Mouse (Mus musculus) adipocyte (in vitro differentiated cells): ENCODE data around the gene F3.
"Not testable (repeated sequence)": the region's sequence is repeated elsewhere in the genome, so short reads cannot be mapped to it uniquely, and the experiment has no call there.

Experiments used
- DNase-seq: peaks from one replicate; pipeline ENCODE4 v3.0.0-alpha.2; 2016; ENCODE audit warnings: low spot score

The F3 gene

DNA sequence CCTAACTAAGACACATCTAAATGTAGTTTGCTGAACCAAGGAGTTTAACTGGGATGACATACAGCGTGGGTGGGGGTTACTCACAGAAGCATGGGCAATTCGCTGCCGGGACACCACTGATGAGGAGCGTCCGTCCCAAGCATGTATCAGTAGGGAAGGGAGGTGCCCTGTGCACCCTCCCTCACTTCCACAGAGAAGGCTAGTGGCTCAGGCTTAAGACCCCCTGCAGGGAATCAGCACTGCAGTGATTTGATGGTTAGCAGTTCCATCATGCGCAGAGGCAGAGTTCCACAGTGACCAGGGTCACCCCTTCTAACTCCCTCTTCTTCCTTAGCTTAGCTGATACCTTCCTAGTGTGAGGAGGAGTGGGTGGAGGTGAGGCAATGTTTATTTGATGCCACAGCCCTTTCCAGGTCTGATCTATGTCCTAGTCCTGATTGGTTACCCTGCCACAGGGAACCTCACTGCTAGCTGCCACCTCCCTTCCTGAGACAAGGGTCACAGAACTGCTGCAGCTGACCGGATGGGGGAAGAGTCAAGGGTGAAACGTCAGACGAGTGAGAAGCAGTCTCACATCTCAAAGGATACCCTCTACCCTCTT lies 15.5 kb downstream of the F3 start:
- DNase-seq: peak; percentile 2

- peak; percentile 1 for DNase-seq
Observed at GRCm38 (mm10) chr3:121739489-121740213, 16.3 kb downstream of the F3 start.

DNA sequence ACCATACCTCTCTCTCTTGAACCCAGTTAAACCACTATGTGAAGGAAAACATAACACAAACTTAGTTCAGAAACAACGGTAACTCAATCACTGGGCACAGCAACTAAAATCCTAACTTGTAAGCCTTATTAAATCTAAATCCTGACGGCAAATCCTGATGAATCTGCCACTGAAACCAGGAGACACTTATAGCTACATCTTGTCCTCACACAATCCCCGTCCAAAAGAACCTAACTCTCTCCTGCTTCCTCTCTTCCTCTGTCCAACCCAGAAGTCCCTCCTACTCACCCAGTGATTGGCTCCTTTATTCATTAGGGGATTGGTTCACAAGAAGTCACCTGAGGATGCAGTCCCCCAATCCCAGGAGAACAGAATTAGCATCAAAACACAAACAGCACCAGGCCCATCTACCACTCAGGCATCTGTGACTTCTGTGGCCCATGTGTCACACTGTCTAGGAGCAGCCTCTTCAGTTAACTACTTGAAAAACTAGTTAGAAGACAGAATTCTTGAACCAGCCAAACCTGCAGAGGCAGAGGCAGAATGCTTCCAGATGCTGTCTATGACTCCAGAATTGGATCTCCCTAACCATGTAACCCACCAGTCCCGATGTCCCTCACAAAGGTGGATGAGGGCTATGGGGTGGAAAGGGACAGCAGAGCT lies 18.0 kb downstream of the F3 start:
- DNase-seq: peak; percentile 1

GRCm38 (mm10) chr3:121754319-121755090 lies 31.2 kb downstream of the F3 start:
- not testable (repeated sequence) for DNase-seq

- peak; percentile 53 for DNase-seq
Observed at GRCm38 (mm10) chr3:121755152-121755551, 31.8 kb downstream of the F3 start.

DNA sequence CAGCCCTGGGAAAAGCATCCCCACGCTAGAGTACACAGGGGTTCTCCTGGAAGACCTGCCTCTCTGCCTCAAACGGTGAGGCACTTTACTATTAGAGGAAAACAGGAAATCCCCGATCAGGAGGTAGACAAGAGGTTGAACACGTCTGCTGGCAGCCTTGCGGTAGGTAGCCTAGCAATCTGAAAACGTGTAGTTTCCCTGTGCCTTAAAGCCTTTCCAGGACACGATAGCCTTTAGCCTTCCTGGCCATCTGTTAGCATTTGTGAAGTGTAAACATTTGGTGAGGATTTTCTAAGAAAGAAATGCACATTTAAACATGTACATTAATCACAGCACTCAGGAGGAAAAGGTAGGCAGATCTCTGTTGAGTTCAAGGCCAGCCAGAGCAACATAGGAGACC lies 35.0 kb downstream of the F3 start:
- DNase-seq: no peak

DNA sequence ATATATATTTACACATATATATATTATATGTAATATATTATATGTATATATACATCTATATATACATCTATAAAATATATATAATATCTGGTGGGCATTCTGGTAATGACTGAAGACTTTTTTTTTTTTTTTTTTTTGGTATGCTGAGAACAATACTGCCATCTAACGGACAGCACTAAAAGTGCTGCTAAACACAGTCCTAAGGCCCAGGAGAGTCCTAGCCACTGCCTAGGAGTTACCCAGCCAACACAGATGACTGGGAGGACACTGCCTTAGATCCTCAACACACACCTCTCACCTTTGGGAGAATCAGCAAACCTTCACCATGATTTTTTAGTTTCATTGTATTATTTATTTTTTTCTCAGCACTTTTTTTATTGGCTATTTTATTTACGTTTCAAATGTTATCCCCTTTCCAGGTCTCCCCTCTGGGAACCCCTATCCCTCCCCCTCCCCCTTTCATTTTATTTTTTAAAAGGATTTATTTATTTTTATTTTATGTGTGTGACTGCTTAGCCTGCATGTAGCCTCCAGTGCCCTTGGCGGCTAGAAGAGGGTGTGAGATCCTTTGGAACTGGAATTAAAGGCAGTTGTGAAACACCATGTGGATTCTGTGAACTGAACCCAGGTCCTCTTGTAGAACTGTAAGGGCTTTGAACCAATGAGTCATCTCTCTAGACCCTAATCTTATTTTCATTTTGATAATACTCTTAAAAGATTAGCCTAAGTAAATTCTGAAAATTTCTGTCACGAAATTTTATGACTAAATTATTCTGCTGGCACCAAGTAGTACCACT lies 38.9 kb downstream of the F3 start:
- DNase-seq: peak; percentile 57

DNA sequence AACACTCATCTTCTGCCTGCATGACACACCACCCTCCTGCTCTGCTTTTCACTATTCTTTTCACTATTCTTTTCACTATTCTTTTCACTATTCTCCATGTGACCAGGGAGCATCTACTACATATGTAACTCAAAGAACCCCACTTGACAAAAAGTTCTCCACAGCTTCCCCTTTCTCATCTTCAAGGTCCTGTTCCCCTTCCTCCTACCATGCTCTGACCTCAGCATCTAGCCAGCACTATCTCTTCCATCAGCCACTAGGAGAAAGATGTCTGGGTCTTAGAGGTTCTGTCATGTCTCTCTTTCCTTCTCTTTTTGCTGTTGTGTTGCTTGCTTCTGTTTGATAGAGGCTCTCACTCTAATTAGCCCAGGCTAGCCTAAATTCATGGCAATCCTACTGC lies 42.7 kb downstream of the F3 start:
- DNase-seq: no peak

- no peak for DNase-seq
Observed at GRCm38 (mm10) chr3:121766818-121767217, 43.5 kb downstream of the F3 start.

DNA sequence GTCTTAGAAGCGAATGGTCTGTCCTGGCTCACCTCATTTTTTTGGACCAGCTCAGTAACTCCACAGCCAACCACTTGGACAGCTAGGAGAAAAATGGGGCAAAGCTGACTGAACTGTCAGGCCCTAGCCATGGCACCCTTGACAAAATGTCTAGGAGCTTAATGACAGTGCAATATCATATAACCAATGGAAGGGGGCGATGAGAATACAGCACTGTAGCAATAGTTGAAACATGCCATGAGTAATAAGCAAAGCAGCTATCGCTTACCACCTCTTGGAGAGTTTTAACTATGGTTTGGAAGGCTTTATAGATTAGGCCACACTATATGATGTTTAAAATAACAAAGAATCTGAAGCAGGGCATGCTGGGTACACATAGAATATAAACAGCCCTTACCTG lies 45.4 kb downstream of the F3 start:
- peak; percentile 35 for DNase-seq

- DNase-seq: not testable (repeated sequence)
Observed at GRCm38 (mm10) chr3:121773336-121773735, 50.0 kb downstream of the F3 start.

GRCm38 (mm10) chr3:121777943-121778342 lies 54.6 kb downstream of the F3 start:
- peak; percentile 72 for DNase-seq

- DNase-seq: no peak
Observed at GRCm38 (mm10) chr3:121783020-121783419, 59.7 kb downstream of the F3 start.
